Mouse (Mus musculus): ENCODE measurements around the gene Rassf8. TPM values are rescaled to one million over a fixed set of nuclear protein-coding genes. Genes with fewer than 3 reads are reported as not detected.

Rassf8 gene
- polyA plus RNA-seq, 1 experiment from 2014 or later = 4.4 TPM

DNA sequence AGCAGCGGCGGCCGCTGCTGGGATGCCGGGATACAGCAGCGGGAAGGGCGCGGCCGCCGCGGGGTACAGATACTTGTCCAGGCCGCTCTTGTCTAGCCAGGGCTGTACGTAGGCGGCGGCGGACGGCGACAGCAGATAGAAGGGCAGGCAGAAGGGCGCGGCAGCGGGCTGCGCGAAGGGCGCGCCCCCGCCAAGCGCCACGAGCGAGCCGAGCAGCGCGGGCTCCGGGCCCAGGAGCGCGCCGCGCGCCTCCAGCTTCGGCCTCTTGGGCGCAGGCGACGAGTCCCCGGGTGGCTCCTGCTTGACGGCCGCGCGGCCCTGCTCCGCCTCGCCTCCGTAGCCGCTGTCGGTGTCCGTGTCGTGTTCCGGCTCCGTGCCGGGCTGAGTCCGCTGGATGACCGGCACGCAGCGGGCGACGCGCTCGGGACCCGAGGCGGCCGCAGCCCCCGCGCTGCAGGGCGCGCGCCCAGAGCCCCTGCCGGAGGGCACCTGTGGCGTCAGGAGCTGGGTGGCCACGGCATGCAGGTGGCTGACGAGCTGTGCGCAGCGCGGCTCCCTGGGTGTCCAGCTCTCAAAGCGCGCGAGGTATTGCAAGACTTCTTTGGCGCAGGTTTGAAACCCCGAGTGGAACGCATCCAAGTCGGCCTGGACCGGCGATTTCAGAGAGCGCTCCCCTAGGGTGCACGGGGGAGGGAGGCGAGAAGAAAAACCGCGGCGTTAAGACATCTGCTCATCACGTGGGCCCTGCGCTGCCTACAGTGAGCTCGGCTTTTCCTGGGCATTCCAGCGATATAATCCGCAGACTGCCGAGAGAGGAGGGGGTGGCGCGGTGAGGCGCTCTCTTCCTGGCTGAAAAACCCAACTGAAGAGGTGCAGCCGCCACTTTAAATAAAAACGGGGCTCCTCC lies 116.8 kb downstream of the Rassf8 start:
- H3K9ac ChIP-seq (replicated peaks; ENCODE audit: low read length) = peak overlapping the region; percentile 69
- peaks cover 55% of the 10 kb centered on the region for H3K27me3 ChIP-seq (ENCODE audit: control insufficient read depth, insufficient read depth, low read length)
- DNase-seq = peak; percentile 84
- peak overlapping the region; percentile 61 for H3K4me3 ChIP-seq (replicated peaks; ENCODE audit: low read depth, low read length)
- peak overlapping the region; percentile 57 for H3K27ac ChIP-seq (replicated peaks; ENCODE audit: low read depth, low read length)
- no peaks in the 10 kb centered on the region for H3K9me3 ChIP-seq (ENCODE audit: control insufficient read depth, low read length)
- peak overlapping the region; percentile 100 for H3K4me2 ChIP-seq (ENCODE audit: low read length)
- under 1% methylated on average over 102 of the region's 105 CpGs for WGBS
- peak; percentile 68 for ATAC-seq (ENCODE audit: low FRiP score, low TSS enrichment)
- no peaks in the 10 kb centered on the region for H3K36me3 ChIP-seq (ENCODE audit: control insufficient read depth, insufficient read depth, low read length)
- peaks cover 18% of the 10 kb centered on the region for H3K4me1 ChIP-seq (ENCODE audit: control insufficient read depth, insufficient read depth, low read length)

DNA sequence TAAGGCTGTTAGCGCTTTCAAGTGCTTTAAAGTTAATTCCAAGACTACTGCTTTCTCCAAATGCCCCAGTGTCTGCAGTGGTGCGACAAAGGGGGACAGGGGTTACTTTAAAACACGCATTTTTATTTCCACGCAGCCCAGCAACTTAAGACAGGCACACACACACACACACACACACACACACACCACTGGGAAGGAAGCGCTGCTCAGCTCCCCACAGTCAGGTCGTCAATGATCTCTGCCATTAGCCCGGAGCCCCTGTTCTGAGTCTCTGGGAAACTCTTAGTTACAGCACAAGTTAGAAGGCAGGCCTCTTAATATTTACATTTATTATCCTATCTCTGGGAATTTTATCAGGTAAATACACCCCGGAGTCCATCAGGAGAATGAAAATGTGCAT lies 117.6 kb downstream of the Rassf8 start:
- Histone ChIP-seq H3K4me2 (ENCODE audit: low read length) (peak overlapping the region; percentile 100), H3K27me3 (ENCODE audit: control insufficient read depth, insufficient read depth, low read length) (peaks cover 55% of the 10 kb centered on the region), H3K4me3 (replicated peaks; ENCODE audit: low read depth, low read length) (peak overlapping the region; percentile 61), H3K4me1 (ENCODE audit: control insufficient read depth, insufficient read depth, low read length) (peaks cover 18% of the 10 kb centered on the region), H3K9me3 (ENCODE audit: control insufficient read depth, low read length) (no peaks in the 10 kb centered on the region), H3K27ac (replicated peaks; ENCODE audit: low read depth, low read length) (0 out of 2 replicates have a peak overlapping the region, but pooled peaks have one; percentile 57), H3K36me3 (ENCODE audit: control insufficient read depth, insufficient read depth, low read length) (no peaks in the 10 kb centered on the region), H3K9ac (replicated peaks; ENCODE audit: low read length) (no peak overlapping the region)
- ATAC-seq (ENCODE audit: low FRiP score, low TSS enrichment) (no peak), DNase-seq (no peak)
- 3% methylated on average over 8 of the region's 8 CpGs for WGBS

GRCm38 (mm10) chr6:145865289-145865885 lies 118.8 kb downstream of the Rassf8 start, which contains the start of gene Bhlhe41:
Gene Bhlhe41 (minus strand): TSS chr6:145865558.
- H3K4me2 ChIP-seq (ENCODE audit: low read length) = peak within 1 kb of the TSS; percentile 100
- peak within 1 kb of the TSS; percentile 60 for H3K9ac ChIP-seq (replicated peaks; ENCODE audit: low read length)
- DNase-seq (peak; percentile 86), ATAC-seq (ENCODE audit: low FRiP score, low TSS enrichment) (peak; percentile 49)
- H3K9me3 ChIP-seq (ENCODE audit: control insufficient read depth, low read length) = no peaks in the 10 kb centered on the region
- under 1% methylated on average over 54 of the region's 57 CpGs for WGBS
- H3K27me3 ChIP-seq (ENCODE audit: control insufficient read depth, insufficient read depth, low read length) = peaks cover 46% of the 10 kb centered on the region
- peak within 1 kb of the TSS; percentile 61 for H3K27ac ChIP-seq (replicated peaks; ENCODE audit: low read depth, low read length)
- H3K4me1 ChIP-seq (ENCODE audit: control insufficient read depth, insufficient read depth, low read length) = peaks cover 18% of the 10 kb centered on the region
- H3K4me3 ChIP-seq (replicated peaks; ENCODE audit: low read depth, low read length) = peak within 1 kb of the TSS; percentile 61
- no peaks in the 10 kb centered on the region for H3K36me3 ChIP-seq (ENCODE audit: control insufficient read depth, insufficient read depth, low read length)

DNA sequence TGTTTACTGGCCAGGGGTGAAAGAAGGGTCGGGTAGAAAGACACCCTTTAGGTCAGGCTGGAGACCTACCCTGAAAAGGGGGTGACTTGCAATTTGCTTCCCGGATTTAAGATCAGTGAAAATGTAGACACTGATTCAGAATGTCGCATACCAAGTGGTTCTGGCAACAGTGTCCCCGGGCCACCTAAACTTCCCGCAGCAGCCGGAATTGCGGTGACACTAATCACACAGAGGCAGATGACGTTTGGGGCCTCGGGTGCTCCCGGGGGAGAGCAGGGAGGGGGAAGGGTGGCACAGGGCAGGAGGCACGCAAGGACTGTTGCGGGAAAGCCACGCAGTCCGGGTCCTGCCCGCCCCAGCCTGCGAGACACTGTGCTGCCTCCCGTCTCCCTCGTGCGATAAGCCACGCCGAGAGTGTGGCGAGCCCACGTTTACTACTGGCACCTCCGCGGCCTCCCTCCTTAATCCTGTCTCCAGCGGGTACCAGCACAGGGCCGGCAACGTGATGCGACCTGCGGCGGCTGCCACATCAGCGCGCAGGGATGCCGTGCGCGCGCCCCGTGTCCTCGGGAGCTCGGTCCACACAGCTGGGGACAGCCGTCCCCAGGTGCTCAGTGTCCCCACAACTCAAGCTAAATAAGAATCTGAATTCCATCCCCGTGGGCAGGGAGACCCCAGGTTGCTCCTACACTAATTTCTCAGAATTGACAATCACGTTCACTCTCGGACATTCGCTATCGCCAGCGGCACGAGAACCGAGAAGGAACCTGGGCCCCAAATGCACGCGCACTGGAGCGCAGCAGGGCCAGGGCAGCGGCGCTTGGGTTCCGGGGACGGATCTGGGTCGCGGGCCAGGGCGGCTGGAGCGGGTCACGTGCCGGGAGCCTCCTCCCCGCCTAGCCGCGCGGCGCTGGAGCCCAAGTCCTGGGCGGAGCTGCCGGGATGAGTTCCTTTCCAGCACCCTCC lies 119.6 kb downstream of the Rassf8 start:
- under 1% methylated on average over 68 of the region's 69 CpGs for WGBS
- H3K9ac ChIP-seq (replicated peaks; ENCODE audit: low read length) = peak overlapping the region; percentile 60
- peaks cover 41% of the 10 kb centered on the region for H3K27me3 ChIP-seq (ENCODE audit: control insufficient read depth, insufficient read depth, low read length)
- peak; percentile 60 for ATAC-seq (ENCODE audit: low FRiP score, low TSS enrichment)
- H3K27ac ChIP-seq (replicated peaks; ENCODE audit: low read depth, low read length) = peak overlapping the region; percentile 61
- peak overlapping the region; percentile 57 for H3K4me3 ChIP-seq (replicated peaks; ENCODE audit: low read depth, low read length)
- H3K36me3 ChIP-seq (ENCODE audit: control insufficient read depth, insufficient read depth, low read length) = no peaks in the 10 kb centered on the region
- peaks cover 18% of the 10 kb centered on the region for H3K4me1 ChIP-seq (ENCODE audit: control insufficient read depth, insufficient read depth, low read length)
- peak; percentile 82 for DNase-seq
- peak overlapping the region; percentile 100 for H3K4me2 ChIP-seq (ENCODE audit: low read length)
- H3K9me3 ChIP-seq (ENCODE audit: control insufficient read depth, low read length) = no peaks in the 10 kb centered on the region

- WGBS = 68% methylated on average over 3 of the region's 3 CpGs
- H3K4me2 ChIP-seq (ENCODE audit: low read length) = peak overlapping the region; percentile 100
- no peak overlapping the region for H3K9ac ChIP-seq (replicated peaks; ENCODE audit: low read length)
- H3K4me1 ChIP-seq (ENCODE audit: control insufficient read depth, insufficient read depth, low read length) = peaks cover 18% of the 10 kb centered on the region
- no peak for ATAC-seq (ENCODE audit: low FRiP score, low TSS enrichment)
- no peak overlapping the region for H3K27ac ChIP-seq (replicated peaks; ENCODE audit: low read depth, low read length)
- H3K36me3 ChIP-seq (ENCODE audit: control insufficient read depth, insufficient read depth, low read length) = no peaks in the 10 kb centered on the region
- H3K27me3 ChIP-seq (ENCODE audit: control insufficient read depth, insufficient read depth, low read length) = peaks cover 34% of the 10 kb centered on the region
- DNase-seq = no peak
- H3K4me3 ChIP-seq (replicated peaks; ENCODE audit: low read depth, low read length) = peak overlapping the region; percentile 57; the same call in 1 of the 2 replicates
- H3K9me3 ChIP-seq (ENCODE audit: control insufficient read depth, low read length) = no peaks in the 10 kb centered on the region
Observed at GRCm38 (mm10) chr6:145867111-145867510, 120.6 kb downstream of the Rassf8 start.

Other genes with a start within 250 kb of the Rassf8 start
- gene Lmntd1, start 132.4 kb upstream of the Rassf8 start, polyA plus RNA-seq (2014; fragmentation: Nextera tagmentation; extraction: Ambion mirVana) = 0.76 and 1.3 TPM in 2 replicates
- 0.12 TPM in 1 of 2 replicates, not detected in the other for gene Tuba3b, start 131.0 kb upstream of the Rassf8 start, polyA plus RNA-seq (2014; fragmentation: Nextera tagmentation; extraction: Ambion mirVana)
- gene Bhlhe41, start 118.8 kb downstream of the Rassf8 start, polyA plus RNA-seq (2014; fragmentation: Nextera tagmentation; extraction: Ambion mirVana) = 5.9 and 6.4 TPM in 2 replicates
- 2.5 and 2.9 TPM in 2 replicates for gene Sspn, start 184.9 kb downstream of the Rassf8 start, polyA plus RNA-seq (2014; fragmentation: Nextera tagmentation; extraction: Ambion mirVana)